Mouse (Mus musculus) liver, embryonic 15.5 days (tissue): ENCODE data around the gene Gtse1. TPM values are rescaled to one million over a fixed set of nuclear protein-coding genes. Genes with fewer than 3 reads are reported as not detected.

ENCODE experiments used
- ATAC-seq: fragments of 200-750 bp; cut with Nextera tagmentation; 2 replicates; pipeline ENCODE4 v1.8.0; 2017; ENCODE audit warnings: moderate number of reproducible peaks, mild to moderate bottlenecking, moderate library complexity; ENCODE audit not compliant: insufficient read depth
- H3K27ac ChIP-seq: fragments of 300-500 bp; sonication (generic); replicated peaks from 2 replicates; pipeline ENCODE4 v1.5.1; 2015; ENCODE audit warnings: mild to moderate bottlenecking, inconsistent platforms
- H3K27me3 ChIP-seq: fragments of 300-500 bp; sonication (generic); 2 replicates; pipeline ENCODE4 v1.6.1; 2015; ENCODE audit warnings: mild to moderate bottlenecking, inconsistent platforms
- H3K36me3 ChIP-seq: fragments of 300-500 bp; sonication (generic); replicated peaks from 2 replicates; pipeline ENCODE4 v1.6.1; 2015; ENCODE audit warnings: moderate library complexity, mild to moderate bottlenecking, inconsistent platforms
- H3K4me1 ChIP-seq: fragments of 300-500 bp; sonication (generic); replicated peaks from 2 replicates; pipeline ENCODE4 v1.6.1; 2015; ENCODE audit warnings: inconsistent platforms
- H3K4me2 ChIP-seq: fragments of 300-500 bp; sonication (generic); 2 replicates; pipeline ENCODE4 v1.6.1; 2015; ENCODE audit warnings: moderate library complexity, mild to moderate bottlenecking, inconsistent platforms
- H3K4me3 ChIP-seq: fragments of 300-500 bp; sonication (generic); replicated peaks from 2 replicates; pipeline ENCODE4 v1.5.1; 2015; ENCODE audit warnings: mild to moderate bottlenecking, inconsistent platforms
- H3K9ac ChIP-seq: fragments of 300-500 bp; sonication (generic); 2 replicates; pipeline ENCODE4 v1.6.1; 2015; ENCODE audit warnings: moderate library complexity, mild to moderate bottlenecking, inconsistent platforms
- H3K9me3 ChIP-seq: fragments of 300-500 bp; sonication (generic); replicated peaks from 2 replicates; pipeline ENCODE4 v1.6.1; 2016; ENCODE audit warnings: inconsistent platforms
- WGBS: fragments of 180-500 bp; shearing (Covaris S2); methylation state at CpG from one replicate; pipeline ENCODE4 v1.1.7; 2015; ENCODE audit warnings: mixed read lengths; ENCODE audit not compliant: insufficient replicate concordance; 5-methylcytosine and 5-hydroxymethylcytosine counted together
- polyA plus RNA-seq: library from polyadenylated mRNA; unstranded; fragments of >200 nt; fragmentation: Nextera tagmentation; extraction: Ambion mirVana; gene quantifications from 2 replicates; pipeline ENCODE4 v1.2.1, GENCODE M21; 2015

Gene Gtse1
- polyA plus RNA-seq, 1 experiment from 2014 or later = 24.2 TPM

- H3K9ac ChIP-seq = no peak overlapping the region
- 78% methylated on average over 8 of the region's 8 CpGs for WGBS
- H3K36me3 ChIP-seq = peaks cover 28% of the 10 kb centered on the region
- H3K27ac ChIP-seq = no peak overlapping the region
- ATAC-seq = no peak
- H3K4me2 ChIP-seq = no peak overlapping the region
- H3K27me3 ChIP-seq = no peaks in the 10 kb centered on the region
- H3K9me3 ChIP-seq = no peaks in the 10 kb centered on the region
- no peaks in the 10 kb centered on the region for H3K4me1 ChIP-seq
- H3K4me3 ChIP-seq = no peak overlapping the region
These were observed 40.8 kb downstream of the Gtse1 start for GRCm38 (mm10) chr15:85900318-85900717.

GRCm38 (mm10) chr15:85900801-85901200, 41.3 kb downstream of the Gtse1 start:
- peaks cover 23% of the 10 kb centered on the region for H3K36me3 ChIP-seq
- 65% methylated on average over 12 of the region's 12 CpGs for WGBS
- no peak overlapping the region for H3K27ac ChIP-seq
- H3K4me1 ChIP-seq = no peaks in the 10 kb centered on the region
- H3K9me3 ChIP-seq = no peaks in the 10 kb centered on the region
- no peaks in the 10 kb centered on the region for H3K27me3 ChIP-seq
- H3K9ac ChIP-seq = no peak overlapping the region
- no peak overlapping the region for H3K4me2 ChIP-seq
- no peak for ATAC-seq
- no peak overlapping the region for H3K4me3 ChIP-seq

GRCm38 (mm10) chr15:85902505-85902904, 43.0 kb downstream of the Gtse1 start:
- Histone ChIP-seq H3K4me3 (no peak overlapping the region), H3K9me3 (no peaks in the 10 kb centered on the region), H3K4me2 (no peak overlapping the region), H3K9ac (no peak overlapping the region), H3K27ac (no peak overlapping the region), H3K4me1 (no peaks in the 10 kb centered on the region), H3K36me3 (peaks cover 10% of the 10 kb centered on the region), H3K27me3 (no peaks in the 10 kb centered on the region)
- no peak for ATAC-seq
- WGBS = 42% methylated on average over 10 of the region's 10 CpGs

- H3K9me3 ChIP-seq = no peaks in the 10 kb centered on the region
- H3K4me3 ChIP-seq = no peak overlapping the region
- no peaks in the 10 kb centered on the region for H3K27me3 ChIP-seq
- no peak overlapping the region for H3K4me2 ChIP-seq
- no peak overlapping the region for H3K9ac ChIP-seq
- no peak overlapping the region for H3K27ac ChIP-seq
- ATAC-seq = no peak
- WGBS = 52% methylated on average over 8 of the region's 8 CpGs
- H3K36me3 ChIP-seq = no peaks in the 10 kb centered on the region
- no peaks in the 10 kb centered on the region for H3K4me1 ChIP-seq
These were observed 44.3 kb downstream of the Gtse1 start for GRCm38 (mm10) chr15:85903826-85904225.

GRCm38 (mm10) chr15:85908660-85909491, 49.3 kb downstream of the Gtse1 start:
- Histone ChIP-seq H3K4me2 (no peak overlapping the region), H3K9me3 (no peaks in the 10 kb centered on the region), H3K4me1 (no peaks in the 10 kb centered on the region), H3K9ac (no peak overlapping the region), H3K36me3 (no peaks in the 10 kb centered on the region), H3K27me3 (no peaks in the 10 kb centered on the region), H3K4me3 (no peak overlapping the region), H3K27ac (no peak overlapping the region)
- WGBS = 54% methylated on average over 7 of the region's 7 CpGs
- ATAC-seq = no peak

GRCm38 (mm10) chr15:85909492-85909829, 49.9 kb downstream of the Gtse1 start:
- Histone ChIP-seq H3K4me3 (no peak overlapping the region), H3K36me3 (no peaks in the 10 kb centered on the region), H3K9ac (no peak overlapping the region), H3K27me3 (no peaks in the 10 kb centered on the region), H3K4me2 (no peak overlapping the region), H3K4me1 (no peaks in the 10 kb centered on the region), H3K27ac (no peak overlapping the region), H3K9me3 (no peaks in the 10 kb centered on the region)
- no peak for ATAC-seq
- WGBS = 59% methylated on average over 3 of the region's 3 CpGs

GRCm38 (mm10) chr15:85909931-85910330, 50.4 kb downstream of the Gtse1 start:
- H3K27ac ChIP-seq = no peak overlapping the region
- no peaks in the 10 kb centered on the region for H3K27me3 ChIP-seq
- H3K9ac ChIP-seq = no peak overlapping the region
- no peaks in the 10 kb centered on the region for H3K36me3 ChIP-seq
- no peaks in the 10 kb centered on the region for H3K4me1 ChIP-seq
- no peaks in the 10 kb centered on the region for H3K9me3 ChIP-seq
- WGBS = 54% methylated on average over 10 of the region's 10 CpGs
- no peak overlapping the region for H3K4me3 ChIP-seq
- no peak for ATAC-seq
- H3K4me2 ChIP-seq = no peak overlapping the region

GRCm38 (mm10) chr15:85913605-85914004, 54.1 kb downstream of the Gtse1 start:
- Histone ChIP-seq H3K27me3 (no peaks in the 10 kb centered on the region), H3K4me3 (no peak overlapping the region), H3K27ac (no peak overlapping the region), H3K36me3 (no peaks in the 10 kb centered on the region), H3K4me2 (no peak overlapping the region), H3K9ac (no peak overlapping the region), H3K4me1 (no peaks in the 10 kb centered on the region), H3K9me3 (no peaks in the 10 kb centered on the region)
- no peak for ATAC-seq
- WGBS = 22% methylated on average over 2 of the region's 2 CpGs

- 47% methylated on average over 8 of the region's 8 CpGs for WGBS
- H3K27me3 ChIP-seq = no peaks in the 10 kb centered on the region
These were observed 59.8 kb downstream of the Gtse1 start for GRCm38 (mm10) chr15:85919191-85919891.

GRCm38 (mm10) chr15:85919892-85920248, 60.3 kb downstream of the Gtse1 start:
- Histone ChIP-seq H3K4me2 (no peak overlapping the region), H3K4me3 (no peak overlapping the region), H3K4me1 (no peaks in the 10 kb centered on the region), H3K9me3 (no peaks in the 10 kb centered on the region), H3K9ac (no peak overlapping the region), H3K36me3 (no peaks in the 10 kb centered on the region), H3K27ac (no peak overlapping the region), H3K27me3 (no peaks in the 10 kb centered on the region)
- ATAC-seq = no peak
- WGBS = 64% methylated on average over 8 of the region's 8 CpGs

More at GRCm38 (mm10) chr15:85919191-85919891, 59.8 kb downstream of the Gtse1 start:
- Histone ChIP-seq H3K4me1 (no peaks in the 10 kb centered on the region), H3K27ac (no peak overlapping the region), H3K4me3 (no peak overlapping the region), H3K36me3 (no peaks in the 10 kb centered on the region), H3K9me3 (no peaks in the 10 kb centered on the region), H3K9ac (no peak overlapping the region), H3K4me2 (no peak overlapping the region)
- no peak for ATAC-seq

- no peaks in the 10 kb centered on the region for H3K36me3 ChIP-seq
- H3K27me3 ChIP-seq = no peaks in the 10 kb centered on the region
- H3K27ac ChIP-seq = no peak overlapping the region
- H3K9ac ChIP-seq = no peak overlapping the region
- no peak overlapping the region for H3K4me3 ChIP-seq
- no peaks in the 10 kb centered on the region for H3K4me1 ChIP-seq
- 75% methylated on average over 11 of the region's 11 CpGs for WGBS
- no peak for ATAC-seq
- no peak overlapping the region for H3K4me2 ChIP-seq
- no peaks in the 10 kb centered on the region for H3K9me3 ChIP-seq
These were observed 62.3 kb downstream of the Gtse1 start for GRCm38 (mm10) chr15:85921855-85922254.
